Mouse (Mus musculus) CD4-positive, CD25-positive, alpha-beta regulatory T cell, adult 2 months (primary cell): ENCODE data around the gene A730049H05Rik.

Source experiments
- DNase-seq: peaks from one replicate; pipeline ENCODE4 v3.0.0-alpha.2; 2012; ENCODE audit warnings: low read depth, low spot score

Gene A730049H05Rik

GRCm38 (mm10) chr6:92827360-92827759 is 11.1 kb downstream of the A730049H05Rik start:
- no peak for DNase-seq

DNA sequence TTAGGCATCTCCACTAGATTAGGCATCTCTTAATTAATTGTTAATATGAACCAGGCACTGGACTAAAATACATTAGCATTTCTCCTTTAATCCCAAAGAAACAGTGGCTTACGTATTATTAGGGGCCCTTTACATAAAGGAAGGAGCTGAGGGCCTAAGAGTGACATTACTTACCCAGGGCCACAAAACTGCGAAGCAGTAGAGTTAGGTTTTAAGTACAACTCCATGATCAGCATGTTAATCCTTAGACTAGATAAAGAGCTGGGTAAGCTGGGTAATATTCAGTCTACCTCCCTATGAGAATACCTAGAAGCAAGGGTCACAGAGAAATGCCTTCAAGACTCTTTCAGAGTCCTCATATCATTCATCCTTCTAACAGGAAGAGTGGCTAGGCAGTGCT is 12.9 kb downstream of the A730049H05Rik start:
- DNase-seq, result no peak

GRCm38 (mm10) chr6:92831106-92831505 is 14.8 kb downstream of the A730049H05Rik start:
- no peak for DNase-seq

DNA sequence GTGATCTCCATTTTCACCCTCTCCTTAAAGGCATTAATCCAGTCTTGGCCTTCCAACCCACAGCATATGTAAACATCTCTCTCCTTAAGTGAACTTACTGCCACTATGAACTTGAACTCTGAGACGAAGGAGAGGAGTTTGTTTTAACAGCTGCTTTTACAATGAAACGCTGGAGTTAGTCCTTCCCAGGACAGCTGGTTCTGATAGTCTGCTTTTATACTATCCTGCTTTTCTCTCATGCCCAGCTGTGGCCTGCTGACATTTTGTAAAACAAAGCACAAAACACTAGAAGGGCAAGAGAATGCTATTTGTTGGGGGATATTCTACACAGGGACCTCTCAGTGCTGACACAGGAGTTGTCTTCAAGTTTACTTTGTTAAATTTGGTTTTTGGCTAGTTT is 25.7 kb downstream of the A730049H05Rik start:
- no peak for DNase-seq

DNA sequence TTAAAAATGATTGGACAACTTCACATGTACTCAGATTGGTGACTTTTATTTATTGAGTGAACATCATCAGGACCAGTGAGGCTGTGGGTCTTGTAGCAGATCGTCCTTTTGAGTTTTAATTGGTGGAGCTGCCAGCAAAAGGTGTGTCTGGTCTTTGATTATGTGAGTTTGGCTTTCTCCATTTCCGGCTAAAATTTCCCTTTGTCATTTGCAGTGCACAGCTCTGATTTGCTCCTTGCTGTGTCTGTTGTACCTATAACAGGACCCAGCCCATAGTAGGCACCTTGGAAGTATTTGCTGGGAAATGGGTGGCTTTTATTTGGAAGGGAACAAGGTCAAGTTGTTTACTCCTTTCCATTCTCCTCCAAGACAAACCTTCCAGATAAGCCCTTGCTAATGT is 27.2 kb downstream of the A730049H05Rik start:
- no peak for DNase-seq

DNA sequence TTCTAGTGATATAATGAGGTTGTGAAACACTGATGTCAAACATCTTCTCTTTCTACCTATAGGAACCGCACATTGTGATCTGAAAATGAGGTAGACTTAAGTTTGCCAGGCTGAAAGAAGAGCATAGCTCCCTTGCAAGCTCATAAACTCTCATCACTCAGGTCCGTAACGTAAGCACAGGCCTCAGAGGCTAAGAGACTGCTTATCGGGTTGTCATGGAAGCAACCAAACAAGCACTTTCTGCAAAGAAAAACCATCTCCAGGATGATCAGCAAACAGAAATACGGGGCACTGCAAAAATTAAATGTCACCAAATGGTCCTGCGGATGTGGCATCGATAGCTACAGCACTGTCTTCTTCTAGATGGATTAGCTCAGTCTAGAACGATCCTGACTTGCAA is 29.6 kb downstream of the A730049H05Rik start:
- no peak for DNase-seq

DNA sequence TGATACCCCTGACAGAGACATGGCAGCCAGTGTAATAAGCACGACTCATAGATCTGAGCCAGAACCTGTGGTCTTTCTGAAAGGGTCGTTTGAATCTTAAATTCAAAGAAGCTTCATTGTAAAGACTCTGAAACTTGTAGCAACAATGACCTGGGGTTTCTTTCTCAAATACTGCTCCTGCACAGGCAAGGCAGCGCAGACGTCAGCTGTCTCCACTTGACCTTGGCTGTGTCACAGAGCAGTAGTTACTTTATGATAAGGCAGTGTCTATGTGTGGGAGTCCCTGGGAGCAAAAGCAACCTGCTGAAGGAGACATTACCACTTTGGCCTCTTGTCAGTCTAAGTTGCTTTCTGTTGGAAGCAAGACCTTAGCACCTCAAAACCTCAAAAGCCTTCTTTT is 30.3 kb downstream of the A730049H05Rik start:
- DNase-seq, result no peak

GRCm38 (mm10) chr6:92849208-92849607 is 32.9 kb downstream of the A730049H05Rik start:
- no peak for DNase-seq

DNA sequence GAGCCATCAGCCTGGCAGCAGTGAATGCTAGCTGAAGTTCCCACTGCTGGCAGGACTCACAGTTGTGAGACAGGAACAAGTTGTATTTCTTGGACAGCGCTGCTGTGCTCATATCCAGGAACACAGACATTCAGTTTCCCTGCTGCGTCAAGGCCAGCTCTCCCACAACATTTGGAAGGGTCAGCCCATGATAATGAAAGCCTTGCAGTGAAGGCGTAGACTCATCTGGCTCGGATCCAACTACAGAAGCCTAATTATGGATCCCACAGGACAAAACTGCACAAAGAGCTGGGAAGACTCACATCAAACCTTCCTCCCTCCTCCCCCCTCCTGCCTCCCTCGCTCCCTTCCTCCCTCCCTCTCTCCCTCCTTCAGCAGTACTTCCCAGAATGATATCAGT is 34.0 kb downstream of the A730049H05Rik start:
- DNase-seq, result no peak

DNA sequence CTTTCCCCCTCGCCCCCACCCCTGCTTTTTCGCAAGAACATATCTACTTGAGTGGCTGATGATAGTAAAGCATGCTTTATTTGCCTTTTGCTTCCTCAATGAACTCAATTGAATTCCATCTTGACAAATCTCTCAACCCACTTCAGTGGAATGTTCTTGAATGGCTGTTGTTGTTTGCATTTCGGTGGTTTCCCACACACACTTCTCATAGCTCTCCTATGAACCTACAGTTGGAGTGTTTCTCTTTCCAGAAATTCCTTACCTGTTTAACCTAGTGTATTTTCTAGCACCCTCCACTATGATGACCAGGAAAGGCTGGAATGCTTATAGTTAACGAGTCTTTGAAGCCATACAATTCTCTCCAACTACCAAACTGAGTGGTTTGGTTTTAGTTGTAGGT is 38.6 kb downstream of the A730049H05Rik start:
- DNase-seq, result no peak

- DNase-seq, result no peak
Observed at GRCm38 (mm10) chr6:92857761-92858160, 41.5 kb downstream of the A730049H05Rik start.

DNA sequence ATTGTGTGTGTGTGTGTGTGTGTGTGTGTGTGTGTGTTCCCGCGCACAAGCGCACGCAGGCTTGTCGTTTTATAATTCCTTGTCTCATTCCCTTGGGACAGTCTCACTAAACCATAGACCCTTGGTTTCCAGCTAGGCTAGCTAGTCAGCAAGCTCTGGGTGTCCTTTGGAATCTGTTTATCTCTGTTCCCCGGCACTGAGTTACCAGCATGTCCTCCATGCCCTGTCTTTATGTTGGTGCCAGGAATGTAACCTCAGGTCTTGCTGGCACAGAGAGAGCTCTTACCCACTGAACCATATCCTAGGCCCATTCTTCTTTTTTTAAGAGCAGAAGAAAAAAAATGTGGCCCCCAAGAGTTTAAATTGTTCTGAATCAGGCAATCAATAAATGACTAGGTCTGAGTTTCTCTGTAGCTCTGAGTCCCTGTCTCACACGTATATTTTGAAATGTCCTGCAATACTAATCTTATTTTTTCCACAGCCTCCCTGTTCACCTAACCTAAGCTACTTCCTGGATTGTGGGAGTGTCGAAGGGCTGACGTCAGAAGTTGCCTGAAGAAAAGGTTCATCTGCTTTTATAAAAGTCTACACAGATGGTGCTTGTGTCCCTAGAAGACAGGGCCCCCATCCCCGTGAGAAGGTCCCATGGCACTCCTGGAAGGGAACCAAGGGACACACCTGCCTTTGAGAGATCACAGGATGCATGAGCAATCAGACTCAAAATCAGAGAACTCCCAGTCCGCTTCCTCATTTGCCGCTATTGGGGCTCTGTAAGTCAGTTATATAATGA is 42.6 kb downstream of the A730049H05Rik start:
- DNase-seq, result no peak

DNA sequence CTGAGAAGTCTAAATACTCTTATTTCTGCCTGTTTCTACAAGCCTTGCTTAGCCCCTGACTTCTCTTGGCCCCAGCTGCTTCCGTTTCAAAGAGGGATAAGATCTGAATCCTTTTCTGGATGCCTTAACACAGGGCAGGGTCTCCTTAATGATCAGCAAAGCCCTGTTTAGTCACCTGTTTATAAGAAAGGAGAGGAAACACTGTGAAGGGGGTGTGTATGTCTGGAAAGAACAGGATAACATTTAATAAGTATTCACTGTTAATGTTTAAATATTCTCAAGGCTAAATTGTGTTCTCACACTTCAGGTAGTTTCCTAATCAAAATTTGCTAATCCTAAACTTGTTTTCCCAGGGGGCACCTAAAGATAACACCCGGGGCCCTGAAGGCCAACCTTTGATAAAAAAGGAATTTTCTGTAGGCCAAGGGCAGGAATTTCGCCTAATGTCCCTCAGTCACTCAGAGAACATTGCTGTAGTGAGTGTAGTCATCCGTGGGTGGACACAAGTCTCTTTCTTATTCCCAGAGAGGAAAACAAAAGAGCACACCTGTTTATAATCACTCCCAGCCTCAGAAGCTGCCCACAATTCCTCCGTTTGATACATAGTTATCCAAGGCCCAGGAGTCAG is 44.1 kb downstream of the A730049H05Rik start:
- DNase-seq, result no peak

- no peak for DNase-seq
Observed at GRCm38 (mm10) chr6:92862599-92862998, 46.3 kb downstream of the A730049H05Rik start.

GRCm38 (mm10) chr6:92869089-92869581 is 52.9 kb downstream of the A730049H05Rik start, which contains the start of gene Gm15737:
Gm15737 (plus strand) TSS chr6:92869357.
- no peak for DNase-seq

GRCm38 (mm10) chr6:92869582-92870219 is 53.4 kb downstream of the A730049H05Rik start:
- no peak for DNase-seq

DNA sequence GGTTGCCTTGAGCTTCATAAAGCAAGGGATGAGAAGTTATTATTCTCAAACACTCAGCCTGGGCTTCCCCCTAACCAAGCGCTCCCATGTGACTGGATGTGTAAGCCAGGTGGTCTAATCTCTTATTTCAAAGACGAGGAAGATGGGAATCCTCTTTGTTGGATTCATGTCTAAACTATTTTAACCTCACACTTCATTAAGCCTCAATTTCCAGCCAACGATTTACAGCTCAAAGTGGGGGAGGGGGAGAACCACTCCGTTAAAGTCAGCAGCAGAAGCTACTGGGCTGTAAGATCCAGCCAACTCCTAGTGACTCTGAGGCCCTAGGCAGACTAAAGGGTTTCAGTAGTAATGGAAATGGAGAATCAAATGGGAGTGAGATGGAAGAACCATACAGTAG is 55.5 kb downstream of the A730049H05Rik start:
- no peak for DNase-seq

DNA sequence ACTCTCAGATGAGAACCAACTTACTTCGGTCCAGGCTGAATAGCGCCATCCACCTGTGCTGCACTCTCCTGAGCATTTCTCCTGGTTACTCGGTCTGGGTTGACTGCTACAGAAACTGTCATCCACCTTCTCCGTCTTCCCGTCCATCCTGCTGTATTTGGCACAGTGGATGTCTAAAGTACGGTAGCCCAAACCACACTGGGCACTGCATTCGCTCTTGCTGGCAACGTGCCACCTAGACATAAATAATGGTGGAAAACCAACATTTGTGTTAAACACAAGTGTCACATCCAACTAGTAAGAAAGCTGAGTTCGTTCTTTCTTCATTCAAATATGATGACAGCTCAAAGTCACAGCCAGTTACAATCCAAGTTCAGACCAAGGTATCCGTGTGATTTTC is 56.5 kb downstream of the A730049H05Rik start:
- DNase-seq, result no peak

- no peak for DNase-seq
Observed at GRCm38 (mm10) chr6:92874854-92875253, 58.6 kb downstream of the A730049H05Rik start.

GRCm38 (mm10) chr6:92875340-92875739 is 59.1 kb downstream of the A730049H05Rik start:
- DNase-seq, result no peak

- no peak for DNase-seq
Observed at GRCm38 (mm10) chr6:92876121-92876520, 59.8 kb downstream of the A730049H05Rik start.

- DNase-seq, result no peak
Observed at GRCm38 (mm10) chr6:92877236-92877635, 61.0 kb downstream of the A730049H05Rik start.
